Mouse (Mus musculus) c-Kit-positive CD71-positive TER-119-negative erythroid progenitor cells, embryonic 14.5 days (primary cell): ENCODE data around the gene Ckap5.
"Not testable (repeated sequence)": the region's sequence is repeated elsewhere in the genome, so short reads cannot be mapped to it uniquely, and the experiment has no call there.

Experiments
- DNase-seq: peaks from one replicate; pipeline ENCODE4 v3.0.0-alpha.2; 2013; ENCODE audit warnings: low read depth

Gene Ckap5

DNA sequence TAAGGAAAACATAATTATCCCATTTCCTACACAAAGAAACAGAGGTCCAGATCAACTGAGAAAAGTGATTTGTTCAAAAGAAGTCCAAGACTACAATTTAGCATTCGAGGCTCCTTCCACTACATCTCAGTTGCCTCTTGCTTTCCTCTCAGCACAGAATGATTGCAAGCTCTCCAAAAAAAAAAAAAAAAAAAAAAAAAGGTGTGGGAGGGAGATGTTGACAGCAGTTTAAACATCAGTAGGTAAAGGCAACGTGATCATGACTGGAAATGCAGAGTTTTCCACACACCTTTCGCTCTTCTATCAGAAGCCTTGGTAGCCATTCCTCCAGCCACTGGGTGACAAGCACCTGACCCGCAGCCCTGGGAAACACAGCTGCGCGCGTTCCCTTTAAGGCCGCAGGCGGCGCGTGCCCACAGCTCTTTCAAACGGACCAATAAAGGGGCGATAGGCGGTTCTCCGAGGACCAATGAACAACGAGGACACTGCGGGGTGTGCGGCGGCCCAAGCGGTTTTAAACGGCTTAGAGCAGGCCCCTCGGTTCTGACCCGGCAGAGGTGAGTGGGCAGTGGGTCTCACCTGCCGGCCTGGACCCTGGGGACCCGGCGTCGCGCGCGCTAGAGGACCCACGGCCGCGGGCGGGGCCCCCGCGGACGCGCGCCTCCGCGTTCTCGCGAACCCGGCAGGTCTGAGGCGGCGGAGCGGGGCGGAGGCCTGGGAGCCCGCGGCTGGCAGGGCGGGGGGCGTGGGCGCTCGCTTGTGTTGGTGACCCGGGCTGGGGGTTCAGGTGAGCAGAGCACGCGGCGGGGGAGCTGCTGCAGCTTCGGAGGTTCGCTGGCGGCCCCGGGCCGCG lies at the start of gene Ckap5:
Gene Ckap5, plus strand, starts transcription at position 469 of the 853 bp plus-strand sequence.
- DNase-seq = peak; percentile 87

DNA sequence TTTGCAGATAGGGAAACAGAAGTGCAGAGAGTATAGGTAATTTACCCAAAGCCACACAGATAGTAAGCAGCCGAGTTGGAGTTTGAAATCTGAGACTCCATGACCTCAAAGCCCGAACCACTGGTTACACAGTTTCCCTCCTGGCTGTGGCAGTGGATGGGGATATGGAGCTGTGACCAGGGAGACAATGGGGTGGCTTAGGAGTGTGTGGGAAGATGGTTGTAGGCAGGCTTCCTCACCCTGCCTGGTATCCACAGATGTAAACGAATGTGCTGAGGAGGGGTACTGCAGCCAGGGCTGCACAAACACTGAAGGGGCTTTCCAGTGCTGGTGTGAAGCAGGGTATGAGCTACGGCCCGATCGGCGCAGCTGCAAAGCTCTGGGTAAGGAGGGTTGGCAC lies 49.7 kb upstream of the Ckap5 start:
- DNase-seq = no peak

DNA sequence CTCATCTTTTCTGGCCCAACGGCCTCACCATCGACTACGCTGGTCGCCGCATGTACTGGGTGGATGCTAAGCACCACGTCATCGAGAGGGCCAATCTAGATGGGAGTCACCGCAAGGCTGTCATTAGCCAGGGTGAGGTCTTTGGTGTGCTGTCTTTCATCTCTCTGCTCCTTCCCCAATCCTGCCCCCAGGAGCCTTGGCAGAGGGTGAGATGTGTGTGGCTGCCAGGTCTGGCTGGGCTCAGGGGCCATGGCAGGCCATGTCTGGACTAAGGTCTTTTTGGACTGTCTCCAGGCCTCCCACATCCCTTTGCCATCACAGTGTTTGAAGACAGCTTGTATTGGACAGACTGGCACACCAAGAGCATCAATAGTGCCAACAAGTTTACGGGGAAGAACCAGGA lies 46.2 kb upstream of the Ckap5 start:
- no peak for DNase-seq

DNA sequence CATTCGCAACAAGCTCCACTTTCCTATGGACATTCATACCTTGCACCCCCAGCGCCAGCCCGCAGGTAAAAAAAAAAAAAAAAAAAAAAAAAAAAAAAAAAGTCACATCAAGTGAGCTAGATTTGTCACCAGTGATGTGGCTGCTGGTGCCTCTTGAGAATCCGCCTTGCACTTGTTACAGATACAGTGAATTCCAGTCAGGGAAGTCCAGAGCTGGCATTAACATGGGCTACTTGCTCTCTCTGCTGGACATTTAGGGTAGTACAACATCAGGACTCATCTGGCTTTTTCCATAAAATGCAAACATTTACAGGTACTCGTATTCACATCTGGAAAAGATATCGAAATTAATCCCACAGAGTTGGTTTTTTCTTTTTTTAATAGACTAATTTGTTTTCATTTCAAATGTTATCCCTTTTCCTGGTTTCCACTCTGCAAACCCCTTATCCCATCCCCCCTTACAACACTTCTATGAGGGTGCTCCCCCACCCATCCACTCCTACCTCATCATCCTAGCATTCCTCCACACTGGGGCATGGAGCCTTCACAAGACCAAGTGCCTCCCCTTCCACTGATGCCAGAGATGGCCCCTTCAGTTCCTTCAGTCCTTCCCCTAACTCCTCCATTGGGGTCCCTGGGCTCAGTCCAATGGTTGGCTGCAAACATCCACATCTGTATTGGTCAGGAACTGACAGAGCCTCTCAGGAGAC lies 45.6 kb upstream of the Ckap5 start:
- DNase-seq = no peak

DNA sequence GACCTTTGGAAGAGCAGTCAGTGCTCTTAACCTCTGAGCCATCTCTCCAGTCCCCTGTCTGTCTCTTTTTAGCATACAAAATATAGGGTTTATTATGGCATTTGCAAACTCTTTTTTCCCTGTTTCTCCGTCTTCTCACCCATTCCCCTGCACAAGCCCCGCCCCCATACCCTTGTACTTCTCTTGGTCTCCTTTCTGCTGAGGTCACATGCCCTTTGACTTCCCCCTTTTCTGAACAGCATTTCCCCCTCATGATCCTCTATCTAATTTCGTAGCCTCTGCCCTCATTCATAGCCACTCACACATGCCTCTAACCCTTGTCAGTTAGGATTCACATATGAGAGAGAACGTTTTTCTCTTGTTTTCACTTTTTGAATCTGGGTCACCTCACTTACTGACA lies 41.9 kb upstream of the Ckap5 start:
- DNase-seq = no peak

DNA sequence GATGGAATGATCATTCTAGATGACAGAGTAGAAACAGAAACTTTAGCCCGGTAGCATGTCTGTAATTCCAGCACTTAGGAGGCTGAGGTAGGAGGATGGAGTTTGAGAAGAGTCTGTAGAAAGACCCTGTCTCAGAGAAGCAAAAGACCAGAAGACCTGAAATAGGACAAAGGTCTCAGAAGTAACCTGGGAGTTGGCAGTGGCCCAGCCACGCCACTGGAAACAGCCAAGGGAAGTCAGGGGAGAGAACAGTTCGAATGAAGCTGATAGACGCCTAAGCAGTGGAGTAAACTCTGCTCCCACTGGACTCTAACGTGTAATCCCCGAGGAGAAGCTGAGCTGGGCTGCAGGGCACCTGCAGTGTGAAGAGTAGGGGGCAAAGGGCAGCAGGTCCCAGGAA lies 41.3 kb upstream of the Ckap5 start:
- DNase-seq = no peak

DNA sequence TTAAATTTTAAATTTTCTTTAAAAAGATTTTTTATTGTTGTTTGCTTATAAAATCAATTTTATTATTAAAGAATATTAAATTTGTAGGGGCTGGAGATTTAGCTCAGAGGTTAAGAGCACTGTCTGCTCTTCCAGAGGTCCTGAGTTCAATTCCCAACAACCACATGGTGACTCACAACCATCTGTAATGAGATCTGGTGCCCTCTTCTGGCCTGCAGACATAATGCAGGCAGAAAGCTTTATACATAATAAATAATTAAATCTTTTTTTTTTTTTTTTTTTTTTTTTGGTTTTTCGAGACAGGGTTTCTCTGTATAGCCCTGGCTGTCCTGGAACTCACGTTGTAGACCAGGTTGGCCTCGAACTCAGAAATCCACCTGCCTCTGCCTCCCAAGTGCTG lies 39.3 kb upstream of the Ckap5 start:
- DNase-seq = not testable (repeated sequence)

DNA sequence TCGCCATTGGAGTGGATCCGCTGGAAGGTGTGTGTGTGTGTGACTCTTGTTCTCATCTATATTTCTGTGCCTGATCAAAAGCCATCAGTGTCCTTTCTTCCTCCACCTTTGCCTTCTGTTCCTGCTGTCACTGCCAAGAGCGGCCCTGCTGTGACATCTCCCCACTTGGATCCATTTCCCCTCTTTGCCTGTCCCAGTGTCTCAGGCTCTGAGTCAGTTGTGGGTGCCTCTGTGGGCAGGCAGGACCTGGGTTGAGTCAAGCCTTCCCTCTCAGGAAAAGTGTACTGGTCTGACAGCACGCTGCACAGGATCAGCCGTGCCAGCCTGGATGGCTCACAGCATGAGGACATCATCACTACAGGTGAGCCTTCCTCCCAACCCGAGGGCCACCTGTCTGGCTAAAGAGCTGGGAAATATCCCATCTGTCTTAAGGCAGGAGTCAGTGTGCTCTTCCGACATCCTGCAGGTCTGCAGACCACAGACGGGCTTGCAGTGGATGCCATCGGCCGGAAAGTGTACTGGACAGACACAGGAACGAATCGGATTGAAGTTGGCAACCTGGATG lies 34.4 kb upstream of the Ckap5 start:
- DNase-seq = no peak

DNA sequence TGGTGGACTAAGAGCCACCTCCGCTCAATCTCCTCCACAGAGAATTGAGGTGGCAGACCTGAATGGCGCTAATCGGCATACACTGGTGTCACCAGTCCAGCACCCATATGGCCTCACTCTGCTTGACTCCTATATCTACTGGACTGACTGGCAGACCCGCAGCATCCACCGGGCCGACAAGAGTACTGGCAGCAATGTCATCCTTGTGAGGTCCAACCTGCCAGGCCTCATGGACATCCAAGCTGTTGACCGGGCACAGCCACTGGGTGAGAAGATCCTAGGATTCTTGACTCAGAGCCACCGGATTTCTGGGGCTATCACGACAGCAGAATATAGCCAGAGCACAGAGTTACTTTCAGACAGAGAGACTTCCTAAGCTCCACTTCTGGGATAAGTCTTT lies 32.6 kb upstream of the Ckap5 start:
- DNase-seq = no peak

DNA sequence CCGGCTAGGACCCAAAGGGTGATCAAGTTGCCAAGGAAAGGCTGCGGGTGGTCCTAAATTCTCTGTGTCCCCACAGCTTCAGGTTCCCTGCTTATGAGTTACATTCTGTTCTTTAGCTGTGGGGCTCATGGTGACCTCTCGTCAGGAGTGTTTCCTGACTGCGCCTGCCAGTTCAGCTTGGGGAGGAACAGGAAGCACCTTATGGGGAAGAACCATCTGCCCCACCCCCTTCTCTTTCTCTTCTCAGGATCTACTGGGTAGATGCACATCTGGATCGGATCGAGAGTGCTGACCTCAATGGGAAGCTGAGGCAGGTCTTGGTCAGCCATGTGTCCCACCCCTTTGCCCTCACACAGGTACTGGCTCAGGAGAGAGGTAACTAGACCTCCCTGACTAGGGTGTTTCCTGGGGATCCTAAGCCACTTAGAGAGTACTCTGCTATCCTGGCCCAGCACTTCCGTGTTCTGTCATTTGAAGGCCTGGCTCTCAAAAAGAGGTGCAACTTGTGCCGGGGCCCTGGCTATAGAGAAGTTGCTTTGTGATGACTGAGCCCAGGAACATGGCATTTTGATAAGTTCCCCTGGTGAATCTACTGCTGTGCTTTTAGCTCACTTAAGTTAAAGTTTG lies 28.4 kb upstream of the Ckap5 start:
- no peak for DNase-seq

DNA sequence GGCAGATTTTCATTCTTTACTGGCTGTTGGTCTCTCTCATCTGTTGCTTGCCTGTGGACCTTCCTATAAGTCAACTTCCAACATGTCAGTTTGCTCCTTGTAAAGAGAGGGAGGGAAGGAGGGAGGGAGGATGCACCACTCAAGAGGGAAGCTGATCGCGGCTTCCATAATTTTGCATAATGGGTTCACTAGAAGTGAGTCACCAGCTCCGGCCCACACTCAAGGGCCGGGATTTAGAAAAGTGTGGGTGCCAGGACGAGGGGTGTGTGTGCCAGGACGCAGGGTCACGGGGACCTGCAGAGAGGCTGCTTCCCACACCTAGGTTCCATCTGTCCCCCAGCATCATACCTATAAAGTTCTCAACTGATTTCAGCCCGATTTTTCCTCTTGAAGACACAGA lies 18.5 kb upstream of the Ckap5 start:
- DNase-seq = no peak

DNA sequence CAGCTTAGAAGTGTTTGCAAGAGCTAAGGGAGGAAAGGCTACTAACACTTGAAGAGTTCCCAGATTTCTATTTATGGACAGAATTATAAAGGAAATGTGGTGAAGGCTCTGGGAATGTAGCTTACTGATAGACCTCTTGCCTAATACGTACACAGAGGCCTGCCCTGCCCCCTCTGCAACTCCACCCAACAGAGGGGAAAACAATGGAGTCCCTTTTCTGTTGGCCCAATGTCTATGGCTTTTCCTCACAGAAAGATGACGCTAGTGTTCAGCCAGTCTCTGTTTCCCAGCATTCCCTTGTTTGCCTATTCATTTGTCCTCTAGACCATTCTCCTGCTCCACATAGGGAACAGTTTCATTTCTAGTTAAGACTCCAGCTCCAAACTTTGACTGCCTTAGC lies 9.4 kb upstream of the Ckap5 start:
- DNase-seq = no peak

DNA sequence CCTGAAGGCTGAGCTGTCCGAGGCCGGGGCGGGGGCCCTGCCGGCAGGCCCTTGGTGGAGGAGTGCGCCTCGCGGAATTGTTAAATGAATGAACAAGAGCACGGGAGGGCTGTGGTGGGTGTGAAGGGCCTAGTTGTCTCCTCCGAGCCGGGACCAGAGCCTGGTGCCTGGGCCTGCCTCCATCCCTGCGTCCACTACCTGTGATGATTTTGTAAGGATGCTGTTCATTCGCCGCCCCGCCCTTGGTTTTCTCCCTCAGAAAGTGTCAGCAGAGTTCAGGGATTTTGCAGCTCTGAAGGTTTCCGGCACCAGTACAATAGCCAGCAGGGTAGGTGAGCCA lies 555 bp downstream of the Ckap5 start:
- DNase-seq = peak; percentile 22

DNA sequence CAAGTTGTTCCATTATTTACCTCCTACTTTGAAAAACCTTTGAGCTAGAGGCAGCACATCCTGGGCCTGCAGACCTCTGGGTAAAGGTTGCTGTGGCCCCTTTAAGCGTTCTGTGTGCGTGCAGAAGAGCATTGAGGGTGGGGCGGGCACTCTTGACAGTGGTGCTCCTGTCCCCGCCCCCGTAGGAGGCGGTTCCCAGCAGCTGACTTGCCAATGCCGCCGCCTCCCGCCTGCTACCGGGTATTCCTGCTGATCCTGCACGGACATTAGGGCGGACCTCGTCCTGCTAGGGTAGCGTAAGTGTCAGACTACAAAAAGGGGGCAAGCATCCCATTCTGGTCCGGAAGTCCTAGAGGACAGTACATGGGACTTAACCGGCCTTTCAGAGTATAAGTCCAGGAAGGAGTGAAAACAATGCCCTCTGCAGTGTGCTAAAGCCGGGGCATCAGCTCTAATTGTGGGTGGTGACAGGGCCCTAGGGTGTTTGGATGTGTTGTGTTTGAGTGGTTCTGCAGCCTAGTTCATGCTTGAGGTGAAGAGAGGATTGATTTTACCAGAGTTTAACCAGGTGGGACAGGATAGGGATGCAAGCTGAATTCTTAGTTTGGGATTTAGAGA lies 11.1 kb downstream of the Ckap5 start:
- DNase-seq = peak; percentile 85

DNA sequence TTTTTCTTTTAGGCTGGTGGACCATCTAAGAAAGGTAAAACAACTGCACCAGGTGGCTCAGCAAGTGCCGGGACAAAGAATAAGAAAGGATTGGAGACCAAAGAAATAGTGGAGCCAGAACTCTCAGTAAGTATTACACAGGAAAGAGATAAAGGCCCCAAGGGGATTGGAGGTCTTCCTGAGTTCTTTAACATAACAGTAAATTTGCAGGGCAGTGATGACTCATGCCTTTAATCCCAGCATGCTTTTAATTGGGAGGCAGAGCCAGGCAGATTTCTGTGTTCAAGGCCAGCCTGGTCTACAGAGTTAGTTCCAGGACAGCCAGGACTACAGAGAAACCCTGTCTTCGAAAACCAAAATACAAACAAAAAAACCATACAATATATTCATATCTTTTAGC lies 41.6 kb downstream of the Ckap5 start:
- DNase-seq = no peak

DNA sequence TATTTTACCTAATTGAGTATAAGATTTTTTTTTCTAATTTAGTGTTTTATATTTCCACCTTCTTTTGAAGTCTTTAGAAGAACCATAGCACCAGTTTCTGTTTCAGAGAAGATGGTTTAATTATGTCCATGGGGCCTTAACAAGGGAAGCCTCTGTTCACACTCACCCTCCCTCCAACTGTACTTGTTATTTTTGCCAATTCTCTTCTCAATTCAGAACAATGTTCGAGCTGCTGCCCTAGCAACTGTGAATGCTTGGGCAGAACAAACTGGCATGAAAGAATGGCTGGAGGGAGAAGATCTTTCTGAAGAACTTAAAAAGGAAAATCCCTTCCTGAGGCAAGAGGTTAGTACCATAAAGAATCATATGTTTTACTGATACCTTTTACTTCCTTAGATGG lies 54.3 kb downstream of the Ckap5 start:
- no peak for DNase-seq

DNA sequence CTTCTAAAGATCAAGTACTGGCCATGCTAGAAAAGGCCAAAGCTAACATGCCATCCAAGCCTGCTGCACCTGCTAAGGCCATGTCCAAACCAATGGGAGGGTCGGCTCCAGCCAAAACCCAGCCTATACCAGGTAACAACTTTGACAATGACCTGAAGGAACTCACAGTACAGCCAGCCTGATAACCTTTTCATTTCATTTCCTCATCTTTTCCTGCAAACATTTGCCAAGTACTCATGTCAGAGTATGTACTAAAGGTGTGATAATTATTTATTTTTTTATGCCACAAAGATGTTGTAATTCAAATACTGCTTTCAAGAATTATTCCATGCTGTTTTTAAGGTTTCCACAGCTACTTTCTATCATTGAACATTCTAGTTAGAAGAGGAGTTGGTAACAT lies 59.7 kb downstream of the Ckap5 start:
- DNase-seq = no peak

DNA sequence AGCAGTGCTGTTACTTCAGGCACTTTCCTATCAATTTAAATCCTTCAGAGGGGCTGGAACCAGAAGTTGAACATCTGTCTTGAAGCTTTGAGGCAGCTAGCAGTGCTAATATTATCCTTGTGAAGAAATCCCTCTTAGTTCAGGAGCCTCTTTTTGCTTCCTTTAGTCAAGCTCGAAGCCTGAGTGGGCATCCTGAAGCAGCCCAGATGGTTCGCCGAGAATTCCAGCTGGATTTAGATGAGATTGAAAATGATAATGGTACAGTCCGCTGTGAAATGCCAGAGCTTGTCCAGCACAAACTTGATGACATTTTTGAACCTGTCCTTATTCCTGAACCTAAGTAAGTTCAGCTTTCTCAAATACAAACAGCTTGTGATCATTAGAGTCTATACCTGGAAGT lies 73.9 kb downstream of the Ckap5 start:
- DNase-seq = no peak

DNA sequence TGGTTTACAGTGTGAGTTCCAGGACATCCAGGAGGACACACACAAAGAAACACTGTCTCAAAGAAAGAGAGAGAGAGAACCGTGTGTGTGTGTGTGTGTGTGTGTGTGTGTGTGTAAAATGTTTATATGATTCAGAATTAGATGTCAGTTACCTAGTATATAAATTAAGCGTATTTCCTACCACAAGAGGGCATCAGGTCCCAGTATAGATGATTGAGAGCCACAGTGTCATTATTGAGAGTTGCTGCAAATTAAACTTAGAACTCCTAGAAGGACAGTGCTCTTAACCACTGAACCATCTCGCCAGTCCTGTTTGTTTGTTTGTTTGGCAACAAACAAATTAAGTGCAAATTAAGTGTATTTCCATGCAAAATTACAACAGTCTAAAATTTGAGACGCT lies 75.8 kb downstream of the Ckap5 start:
- peak; percentile 25 for DNase-seq

DNA sequence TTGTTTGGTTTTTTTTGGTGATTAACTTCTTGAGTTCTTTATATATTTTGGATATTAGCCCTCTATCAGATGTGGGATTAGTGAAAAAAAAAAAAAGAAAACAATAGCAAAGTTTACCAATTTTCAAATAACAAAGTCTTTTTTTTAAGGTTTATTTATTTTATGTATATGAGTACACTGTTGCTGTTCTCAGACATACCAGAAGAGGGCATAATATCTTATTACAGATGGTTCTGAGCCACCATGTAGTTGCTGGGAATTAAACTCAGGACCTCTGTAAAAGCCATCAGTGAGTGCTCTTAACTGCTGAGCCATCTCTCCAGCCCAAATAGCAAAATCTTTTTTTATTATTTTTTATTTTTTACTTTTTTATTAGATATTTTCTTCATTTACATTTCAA lies 82.8 kb downstream of the Ckap5 start:
- DNase-seq = not testable (repeated sequence)

DNA sequence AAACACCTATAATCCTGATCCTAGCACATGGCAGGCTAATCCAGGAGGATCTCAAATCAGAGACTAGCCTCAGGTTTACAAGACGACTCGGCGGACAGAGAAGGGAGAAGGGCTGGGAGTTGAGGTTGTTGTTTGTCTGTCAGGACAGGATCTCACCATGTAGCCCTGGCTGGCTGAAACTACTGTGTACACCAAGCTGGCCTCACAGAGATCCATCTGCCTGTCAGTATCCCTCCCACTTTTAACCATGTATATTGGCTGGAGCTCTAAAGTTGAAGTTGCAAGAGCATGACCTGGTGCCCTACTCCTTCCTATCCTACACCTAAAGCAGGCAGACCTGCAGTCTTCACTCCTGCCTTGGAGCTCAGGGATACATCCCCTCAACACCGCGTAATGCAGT lies 95.8 kb downstream of the Ckap5 start:
- DNase-seq = no peak

DNA sequence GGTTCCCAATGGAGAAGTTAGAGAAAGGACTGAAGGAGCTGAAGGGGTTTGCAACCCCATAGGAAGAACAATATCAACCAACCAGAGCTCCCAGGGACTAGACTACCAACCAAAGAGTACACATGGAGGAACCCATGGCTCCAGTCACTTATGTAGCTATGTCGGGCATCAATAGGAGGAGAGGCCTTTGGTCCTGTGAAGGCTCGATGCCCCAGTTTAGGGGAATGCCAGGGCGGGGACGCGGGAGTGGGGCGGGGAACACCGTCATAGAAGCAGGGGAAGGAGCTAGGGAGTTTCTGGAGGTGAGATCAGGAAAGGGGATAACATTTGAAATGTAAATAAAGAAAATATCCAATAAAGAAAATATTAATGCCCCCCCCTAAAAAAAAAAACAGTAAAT lies 96.8 kb downstream of the Ckap5 start:
- DNase-seq = not testable (repeated sequence)

DNA sequence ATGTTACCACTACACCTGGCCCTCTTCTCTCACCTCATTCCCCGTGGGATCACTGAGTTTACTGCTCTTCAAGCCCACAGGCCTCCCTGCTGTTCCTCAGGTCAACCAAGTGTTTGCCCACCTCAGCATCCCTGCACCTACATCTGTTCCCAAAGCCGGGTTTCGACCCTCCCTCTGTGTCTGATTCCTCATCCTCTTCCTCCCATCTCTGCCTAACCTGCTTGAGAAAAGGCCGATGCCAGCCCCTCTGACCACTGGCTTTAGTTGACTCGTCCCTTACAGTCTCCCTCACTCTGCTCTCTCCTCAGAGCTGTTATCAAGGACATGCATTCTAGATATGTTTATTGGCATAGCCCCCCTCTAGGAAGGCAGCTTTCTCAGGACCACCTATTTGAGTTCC lies 100.9 kb downstream of the Ckap5 start:
- no peak for DNase-seq
